8 mouse cellular contexts compared by ENCODE assay signal in genomic region chr16:17222197-17222596, GRCm38 (mm10). TPM values are rescaled to one million over a fixed set of nuclear protein-coding genes. Genes with fewer than 3 reads are reported as not detected.
A peak's percentile ranks its signal among the peaks of the same experiment; 100 is the strongest.
DNase-seq lines count a peak whose midpoint lies in the region; ATAC-seq and TF ChIP-seq lines count a peak whose summit lies in the region.

No protein-coding gene starts in this region.

- H3K27me3 ChIP-seq in Patski: peaks cover 3% of the 10 kb centered on the region
- no peaks in the 10 kb centered on the region for H3K27me3 ChIP-seq in hindbrain, embryonic 16.5 days (replicated peaks; ENCODE audit: control insufficient read depth, insufficient read depth, low read length)

- no peaks in the 10 kb centered on the region for H3K36me3 ChIP-seq in hindbrain, embryonic 16.5 days (ENCODE audit: control insufficient read depth, insufficient read depth, low read length)

- H3K4me3 ChIP-seq in hindbrain, embryonic 16.5 days (ENCODE audit: low read length): no peak overlapping the region

- H3K9ac ChIP-seq in hindbrain, embryonic 16.5 days (ENCODE audit: low read depth, low read length): no peak overlapping the region

- WGBS in hindbrain, embryonic 16.5 days: 36% methylated on average over 25 of the region's 25 CpGs

- CTCF ChIA-PET in Patski (lab: Charles Lee): no interaction called here

- no peaks in the 10 kb centered on the region for H3K4me1 ChIP-seq in hindbrain, embryonic 16.5 days (ENCODE audit: control insufficient read depth, insufficient read depth, low read depth, low read length)

- TF ChIP-seq CTCF in Patski (IDR thresholded peaks at IDR 0.05): no peak

- H3K9me3 ChIP-seq in hindbrain, embryonic 16.5 days (ENCODE audit: control insufficient read depth, low read length): no peaks in the 10 kb centered on the region

- POLR2A ChIA-PET in Patski (lab: Charles Lee): interaction anchor here (0.6 kb wide), 1 partner anchor 59 kb away, joined by 4 read pairs; no protein-coding TSS in a partner anchor

- in situ Hi-C loops in Patski (cut with MboI; ENCODE audit: low pct_unique_long_range_greater_than_20kb): no loop called here

- H3K4me2 ChIP-seq in hindbrain, embryonic 16.5 days (ENCODE audit: low read length): no peak overlapping the region

- peak; percentile 88 for DNase-seq in Patski (ENCODE audit: low read depth, low spot score)
- DNase-seq in cerebellum, postnatal 4 days (ENCODE audit: low spot score in 2 of 2): peak; percentile 99 to 100
- peak; percentile 84 to 87 for DNase-seq in gastrocnemius, adult 8-10 months (ENCODE audit: low spot score in 2 of 2)
- peak; percentile 93 to 97 for DNase-seq in layer of hippocampus, postnatal 36 days
- peak; percentile 96 for DNase-seq in lung, postnatal 10 days
- DNase-seq in retina, embryonic 14.5 days (ENCODE audit: low spot score): peak; percentile 70
- DNase-seq in thymus, postnatal 36 days: peak; percentile 85 to 91

- H3K27ac ChIP-seq in hindbrain, embryonic 16.5 days (ENCODE audit: low read depth, low read length): no peak overlapping the region

- peak; percentile 100 for ATAC-seq in Patski
- peak; percentile 100 for ATAC-seq in hindbrain, embryonic 16.5 days

RNA-seq across cellular contexts. Expression of gene Hic2, which starts 11.2 kb away (rescaled TPM):
- polyA plus RNA-seq in Patski (2021): 1.6 TPM
- total RNA-seq in gastrocnemius, adult 8-10 months (2022): 1 to 10 TPM; 1.1 to 1.5 (median 1.4) TPM
- 6.1 and 7.1 TPM in 2 replicates for polyA plus RNA-seq in hindbrain, embryonic 16.5 days (2015; fragmentation: Nextera tagmentation; extraction: Ambion mirVana)
- 1 to 10 TPM; 4.5 to 5.9 TPM for total RNA-seq in layer of hippocampus, postnatal 36 days (2021)

RNA-seq across cellular contexts. Expression of gene Rimbp3, which starts 13.8 kb away (rescaled TPM):
- 0.05 TPM for polyA plus RNA-seq in Patski (2021)
- under 1 TPM in 2 of 4 experiments, not detected in 2; 0.05 TPM for total RNA-seq in gastrocnemius, adult 8-10 months (2022)
- 1.7 and 1.9 TPM in 2 replicates for polyA plus RNA-seq in hindbrain, embryonic 16.5 days (2015; fragmentation: Nextera tagmentation; extraction: Ambion mirVana)
- 1 to 10 TPM; 3.0 to 3.5 TPM for total RNA-seq in layer of hippocampus, postnatal 36 days (2021)

RNA-seq across cellular contexts. Expression of gene Ube2l3, which starts 19.7 kb away (rescaled TPM):
- polyA plus RNA-seq in Patski (2021): 181 TPM
- total RNA-seq in gastrocnemius, adult 8-10 months (2022): 100 to 1,000 TPM; 119 to 134 (median 127) TPM
- polyA plus RNA-seq in hindbrain, embryonic 16.5 days (2015; fragmentation: Nextera tagmentation; extraction: Ambion mirVana): 294 and 296 TPM in 2 replicates
- 100 to 1,000 TPM; 157 to 159 TPM for total RNA-seq in layer of hippocampus, postnatal 36 days (2021)

RNA-seq across cellular contexts. Expression of gene Tmem191c, which starts 53.7 kb away (rescaled TPM):
- 9.2 TPM for polyA plus RNA-seq in Patski (2021)
- total RNA-seq in gastrocnemius, adult 8-10 months (2022): under 1 TPM in 3 of 4 experiments, not detected in 1; 0.58 to 0.91 (median 0.74) TPM
- 85.8 and 111 TPM in 2 replicates for polyA plus RNA-seq in hindbrain, embryonic 16.5 days (2015; fragmentation: Nextera tagmentation; extraction: Ambion mirVana)
- total RNA-seq in layer of hippocampus, postnatal 36 days (2021): 100 to 1,000 TPM in 1 of 2 experiments, 10 to 100 TPM in 1; 91.2 to 112 TPM
